Mouse (Mus musculus) thymus, postnatal 36 days (tissue): Measurements from ENCODE around the gene Rreb1.

ENCODE experiments used
- DNase-seq, 2 experiments: peaks; one replicate each; pipeline ENCODE4 v3.0.0; 2022; ENCODE audit warnings: mixed read lengths in 2 of 2

Rreb1 gene

DNA sequence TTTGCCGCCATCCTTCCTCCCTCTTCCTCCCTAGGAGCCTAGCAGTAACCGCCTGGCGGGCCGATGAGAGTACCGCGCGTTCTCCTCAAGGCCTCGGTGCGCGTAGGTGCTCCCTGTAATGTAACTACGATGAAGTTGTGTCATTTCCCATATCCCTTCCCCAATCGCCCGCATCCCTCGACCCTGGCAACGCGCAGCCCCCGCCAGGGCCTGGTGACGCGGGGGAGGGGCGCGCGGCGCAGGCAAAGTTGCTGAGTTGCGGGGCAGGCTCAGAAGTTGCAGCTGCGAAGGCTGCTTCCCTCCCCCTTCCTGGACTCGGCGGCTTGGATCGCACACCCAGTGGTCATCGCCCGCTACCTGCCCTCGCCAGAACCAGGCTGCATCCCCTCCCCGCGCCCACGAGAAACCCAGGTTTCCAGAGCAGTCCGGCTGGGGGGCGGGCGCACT, at the start of gene Rreb1:
Gene Rreb1, plus strand, starts transcription at position 254 of the 447 bp plus-strand sequence.
- peak; percentile 75 to 80 for DNase-seq

DNA sequence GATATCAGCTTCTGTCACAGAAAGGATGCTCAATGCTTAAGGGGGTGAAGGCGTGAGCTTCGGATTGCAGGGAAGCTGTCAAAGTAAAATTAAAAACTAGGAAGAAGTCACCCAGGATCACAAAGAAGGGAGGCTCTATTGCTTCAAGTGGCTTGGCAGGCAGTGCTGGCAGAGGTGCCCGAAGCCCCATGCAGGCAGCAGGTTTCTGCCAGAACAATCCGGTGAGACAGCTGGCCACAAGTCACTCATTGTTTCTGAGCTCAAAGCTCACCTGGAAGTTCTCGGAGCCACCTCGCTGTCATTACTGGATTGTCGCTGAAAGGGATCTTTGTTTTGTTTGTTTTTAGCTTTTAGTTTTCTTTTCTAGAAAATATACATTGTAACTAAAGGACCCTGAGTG, 49.6 kb upstream of the Rreb1 start:
- no peak for DNase-seq

DNA sequence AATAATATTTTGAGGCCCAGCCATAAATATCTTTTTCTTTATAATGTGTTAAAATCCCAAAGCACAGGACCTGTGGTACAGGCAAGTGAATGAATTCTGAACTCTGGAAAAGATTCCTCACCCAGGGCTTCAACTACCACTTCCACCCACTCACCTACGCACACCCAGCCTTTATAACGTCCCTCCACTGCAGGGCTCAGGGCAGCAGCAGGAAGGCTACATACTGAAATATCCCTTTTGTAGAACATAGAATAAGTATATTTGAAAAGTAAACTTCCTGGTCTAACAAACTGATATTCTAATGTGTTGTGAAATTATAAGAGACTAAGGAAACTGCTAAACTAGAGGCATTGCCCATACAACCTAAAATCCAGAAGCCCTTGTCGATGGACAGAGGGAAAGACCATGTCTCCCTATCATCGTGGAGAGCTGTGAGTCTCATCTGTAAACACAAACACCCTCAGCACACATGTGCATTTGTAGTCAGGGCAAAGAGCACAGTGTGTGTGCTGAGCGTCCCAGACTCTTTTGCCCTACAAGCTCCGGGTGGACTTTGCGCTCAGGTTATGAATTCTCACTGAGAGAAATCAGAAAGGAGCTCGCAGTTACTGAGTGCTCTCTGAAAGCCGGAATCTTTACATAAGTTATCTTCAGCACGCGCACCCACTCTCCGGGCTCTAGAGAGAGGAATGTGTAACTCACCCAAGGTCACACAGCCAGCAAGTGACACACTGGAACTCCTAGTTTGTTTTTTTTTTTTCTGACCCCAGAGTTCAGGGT, 46.1 kb upstream of the Rreb1 start:
- no peak for DNase-seq

DNA sequence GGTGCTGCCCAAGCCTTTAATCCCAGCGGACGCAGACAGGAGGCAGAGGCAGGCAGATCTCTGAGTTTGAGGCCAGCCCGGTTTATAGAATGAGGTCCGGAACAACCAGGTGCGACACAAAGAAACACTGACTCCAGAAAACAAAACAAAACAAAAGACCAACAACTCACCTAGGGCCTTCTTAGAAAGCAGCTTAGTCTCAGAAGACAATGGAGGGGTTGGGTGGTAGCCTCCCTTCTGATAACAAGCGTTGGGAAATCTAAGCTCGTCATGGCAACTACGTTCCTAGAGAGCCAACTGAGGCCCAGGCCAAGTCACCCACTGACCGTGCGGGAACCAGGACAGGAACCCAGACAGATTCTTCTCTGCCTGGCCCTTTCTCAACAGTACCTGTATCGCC, 43.7 kb upstream of the Rreb1 start:
- DNase-seq: no peak

DNA sequence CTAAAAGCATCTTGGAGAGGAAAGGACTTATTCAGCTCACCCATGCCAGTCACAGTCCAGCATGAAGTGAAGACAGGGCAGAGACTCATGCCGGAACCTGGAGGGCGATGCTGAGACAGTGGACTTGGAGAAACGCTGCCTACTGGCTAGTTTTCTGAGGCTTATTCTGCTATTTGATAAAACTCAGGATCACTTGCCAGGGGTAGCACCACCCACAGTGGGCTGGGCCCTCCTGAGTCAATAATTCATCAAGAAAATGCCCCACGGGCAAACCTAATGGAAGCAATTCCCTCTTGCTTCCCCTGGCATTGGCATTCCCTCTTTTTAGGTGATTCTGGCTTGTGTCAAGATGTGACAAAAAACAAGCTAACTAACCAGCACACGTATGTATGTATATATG, 38.1 kb upstream of the Rreb1 start:
- no peak for DNase-seq

DNA sequence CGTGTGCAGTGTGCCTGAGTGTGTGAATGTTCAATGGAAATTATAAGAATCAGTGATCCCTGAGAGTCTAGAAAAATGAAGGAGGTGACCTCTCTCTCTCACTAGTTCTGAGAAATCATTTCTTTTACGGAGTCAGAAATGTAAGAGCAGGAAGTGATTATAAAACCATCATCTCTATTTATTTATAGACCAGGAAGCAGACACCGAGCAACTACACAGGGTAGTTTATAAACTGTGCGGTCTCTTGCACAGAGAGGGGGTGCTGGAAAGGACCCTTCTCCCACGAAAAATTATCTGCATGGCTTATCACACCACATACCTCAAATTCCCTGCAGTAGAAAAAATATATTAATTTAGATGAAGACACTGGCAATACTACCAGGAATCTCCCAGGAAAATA, 37.4 kb upstream of the Rreb1 start:
- DNase-seq: no peak

DNA sequence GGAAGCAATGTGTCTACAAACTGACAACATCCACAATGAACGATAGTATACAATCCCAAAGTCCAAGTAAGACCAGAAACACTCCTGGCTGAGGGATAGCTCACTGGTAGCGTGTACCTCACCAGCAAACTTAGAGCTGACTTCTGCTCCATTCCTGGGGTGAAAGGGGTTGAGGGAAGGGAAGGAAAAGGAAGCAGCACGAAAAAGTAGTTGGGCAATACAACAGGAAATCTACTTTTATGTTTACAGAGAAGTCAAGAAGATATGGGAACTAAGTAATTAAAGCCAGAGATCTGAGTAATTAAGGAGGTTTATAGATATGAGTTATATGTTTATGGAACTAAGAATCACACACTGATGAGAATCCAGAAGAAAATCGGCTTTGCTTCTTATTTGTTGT, 36.0 kb upstream of the Rreb1 start:
- no peak for DNase-seq

DNA sequence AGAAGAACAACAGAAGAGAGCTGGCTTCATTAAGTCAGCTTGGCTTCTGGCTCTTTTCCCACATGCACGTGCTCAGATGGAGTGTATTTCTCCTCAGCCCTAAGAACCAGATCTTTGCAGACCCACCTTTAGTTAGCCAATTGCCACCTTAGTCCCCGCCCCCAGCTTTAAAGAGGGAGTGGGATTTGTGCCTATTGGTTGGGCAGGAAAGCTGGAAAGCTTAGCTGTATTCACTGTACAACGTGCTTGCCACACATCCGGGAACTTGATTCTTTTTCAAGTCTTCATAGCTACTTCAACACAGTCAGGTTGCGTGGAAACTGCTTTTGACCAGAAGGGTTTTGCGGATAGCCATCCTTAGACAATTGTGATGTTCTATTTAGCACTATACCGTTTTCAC, 30.7 kb upstream of the Rreb1 start:
- no peak for DNase-seq

DNA sequence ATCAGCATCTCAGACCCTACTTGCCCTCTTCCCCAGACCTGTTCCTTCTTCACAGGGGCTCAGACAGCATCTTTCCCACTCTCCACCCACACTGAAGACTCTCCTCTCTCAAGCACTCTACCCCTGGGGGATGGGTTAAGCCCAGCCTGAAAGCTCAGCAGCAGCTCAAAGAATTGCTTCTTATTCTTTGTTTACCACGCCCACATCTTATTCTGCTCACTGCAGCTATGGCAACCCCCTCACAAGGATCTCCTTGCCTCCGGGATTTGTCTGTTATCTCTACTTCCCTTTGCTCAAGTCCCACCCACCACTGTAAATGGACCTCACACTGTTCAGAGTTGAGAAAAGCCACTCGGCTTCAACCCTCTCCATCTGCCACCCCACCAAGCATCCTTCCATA, 28.7 kb upstream of the Rreb1 start:
- no peak for DNase-seq

DNA sequence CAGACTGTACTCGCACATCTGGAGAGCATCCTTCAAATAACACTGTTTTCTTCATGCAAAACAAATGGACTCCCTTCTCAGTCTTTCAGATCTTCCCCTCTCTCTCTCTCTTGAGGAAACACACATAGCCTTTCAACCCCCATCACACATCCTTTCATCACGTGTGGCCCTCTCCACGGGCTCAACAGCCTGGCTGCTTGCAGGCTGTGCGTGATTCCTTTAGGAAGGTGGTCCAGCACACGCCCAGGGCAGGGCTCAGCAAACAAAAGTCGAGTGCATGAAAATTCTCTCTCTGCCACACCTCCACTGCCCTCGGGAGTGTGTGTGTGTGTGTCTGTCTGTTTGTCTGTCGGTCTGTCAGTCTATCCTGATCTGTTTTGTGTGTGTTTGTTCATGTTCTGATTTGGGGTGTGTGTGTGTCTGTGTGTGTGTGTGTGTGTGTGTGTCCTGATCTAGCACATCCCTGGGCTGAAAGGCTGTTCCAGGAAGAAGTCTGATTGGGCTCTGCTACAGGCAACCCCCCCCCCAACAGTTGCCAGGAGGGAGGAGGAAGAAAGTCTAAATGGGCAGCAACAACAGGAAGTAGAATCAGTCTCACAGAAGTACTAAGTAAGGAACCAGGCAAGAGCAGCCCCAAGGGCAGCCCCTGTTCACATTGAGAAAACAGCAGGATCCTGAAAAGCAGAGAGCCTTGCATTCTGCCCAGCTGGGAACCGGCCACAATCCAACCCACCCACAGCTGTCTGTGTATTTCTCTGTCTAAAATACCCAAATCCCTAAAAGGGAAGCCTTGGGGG, 26.8 kb upstream of the Rreb1 start:
- DNase-seq: peak; percentile 51 to 71

DNA sequence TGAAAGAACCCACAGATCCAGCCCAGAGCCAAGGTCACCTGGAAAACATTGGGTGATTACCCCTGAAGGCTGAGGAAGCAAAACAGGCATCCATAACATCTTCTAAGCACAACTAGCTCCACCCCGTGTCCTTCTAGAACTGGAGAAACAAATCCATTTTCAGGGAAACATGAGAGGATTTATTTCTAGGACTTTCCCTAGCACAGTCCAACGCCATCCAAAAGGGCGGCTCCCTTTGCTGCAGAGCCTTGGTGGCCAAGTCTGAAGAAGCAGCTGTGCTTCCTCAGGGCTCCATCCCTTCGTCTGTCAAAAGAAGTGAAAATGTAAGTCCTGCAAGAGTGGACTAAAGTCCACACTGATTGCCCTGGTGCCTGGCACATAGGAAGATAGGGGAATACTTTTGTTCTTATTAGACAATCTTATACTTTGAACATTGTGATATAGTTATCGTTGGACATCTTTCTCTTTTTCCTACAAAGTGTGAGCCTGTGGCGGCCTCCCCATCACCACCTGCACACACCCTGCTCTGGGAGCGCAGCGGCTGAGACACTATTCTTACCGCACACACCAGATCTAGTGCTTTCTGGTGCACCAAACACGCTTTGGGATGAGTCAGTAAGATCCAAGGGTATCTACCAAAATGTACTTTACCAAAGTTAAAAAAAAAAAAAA, 18.7 kb upstream of the Rreb1 start:
- DNase-seq: no peak

DNA sequence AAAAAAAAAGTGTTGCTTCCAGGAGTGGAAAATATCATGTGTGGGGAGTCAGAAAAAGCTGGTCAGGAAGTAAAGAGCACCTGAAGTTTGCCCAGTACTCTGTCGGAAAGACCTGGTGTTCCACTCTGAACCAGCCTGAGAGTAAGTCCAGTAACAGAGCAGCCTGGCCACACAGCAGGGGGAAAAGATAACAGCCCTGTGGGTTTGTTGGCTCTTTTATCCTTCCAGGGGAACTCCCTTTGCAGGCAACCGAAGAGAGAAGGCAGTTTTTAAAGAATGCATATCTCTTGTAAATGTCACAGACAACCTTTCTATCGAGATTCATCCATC, 18.2 kb upstream of the Rreb1 start:
- DNase-seq: no peak

DNA sequence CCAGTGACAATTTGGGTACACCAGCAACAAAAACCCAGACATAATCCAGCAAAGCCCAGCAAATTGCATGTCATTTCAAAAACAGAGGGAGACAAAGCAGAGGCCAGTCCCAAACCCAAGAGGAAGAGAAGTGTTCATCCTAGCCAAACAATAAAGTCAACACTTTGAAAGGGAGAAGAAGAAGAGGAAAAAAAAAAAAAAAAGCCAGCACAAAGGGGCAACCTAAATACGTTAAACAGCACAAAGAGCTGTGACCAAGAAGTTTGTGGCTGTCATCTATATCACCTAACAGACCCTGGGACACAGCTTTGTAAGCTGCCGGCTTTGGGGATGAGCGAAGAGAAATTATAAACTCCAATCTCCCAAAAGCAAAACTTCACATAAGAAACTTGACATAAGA, 17.8 kb upstream of the Rreb1 start:
- DNase-seq: no peak

DNA sequence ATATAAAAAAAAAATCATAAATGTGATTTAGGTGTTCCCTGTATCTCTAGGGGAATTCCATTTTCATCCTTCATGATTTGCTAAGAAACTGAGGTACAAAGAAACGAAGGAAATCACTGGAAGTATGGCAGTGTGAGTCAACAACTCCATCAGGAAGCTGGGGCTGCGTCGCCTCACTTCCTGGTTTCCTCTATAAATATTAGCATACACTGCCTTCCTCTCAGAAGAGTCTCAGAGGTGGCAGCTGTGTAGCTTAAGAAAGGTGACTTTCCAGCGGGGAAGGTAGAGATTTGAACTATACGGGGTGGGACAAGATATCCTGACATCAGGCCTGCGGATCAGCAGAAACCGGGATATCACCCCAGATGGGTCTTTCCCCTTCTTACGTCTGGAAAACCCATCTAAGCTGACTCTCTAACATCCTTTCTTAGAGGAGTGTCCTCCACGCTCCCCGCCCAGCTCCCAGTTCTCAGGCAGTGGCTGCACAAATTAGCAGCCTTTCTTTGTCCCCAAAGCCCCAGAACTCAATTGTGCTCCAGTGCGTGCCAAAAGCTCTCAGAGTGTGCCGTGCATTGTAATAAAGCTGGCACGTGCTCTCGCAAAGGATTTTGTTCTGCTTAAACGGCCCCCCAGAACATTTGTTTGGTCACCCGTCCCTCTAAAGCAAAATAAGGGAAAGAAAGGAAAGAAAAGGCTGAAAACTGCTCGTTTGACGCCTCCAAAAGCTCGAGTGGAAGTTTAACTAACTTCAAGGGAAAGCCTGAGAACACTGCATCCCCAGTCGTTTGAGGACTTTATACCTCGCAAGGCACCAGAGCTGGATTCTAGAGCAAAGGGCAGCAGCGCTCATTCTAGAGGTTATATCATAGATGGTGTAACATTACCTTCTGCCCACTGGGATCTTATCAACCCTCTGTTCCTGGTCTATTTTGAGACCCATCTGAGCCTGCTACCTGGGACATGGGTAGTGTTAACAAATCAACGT, 17.0 kb upstream of the Rreb1 start:
- DNase-seq: no peak

DNA sequence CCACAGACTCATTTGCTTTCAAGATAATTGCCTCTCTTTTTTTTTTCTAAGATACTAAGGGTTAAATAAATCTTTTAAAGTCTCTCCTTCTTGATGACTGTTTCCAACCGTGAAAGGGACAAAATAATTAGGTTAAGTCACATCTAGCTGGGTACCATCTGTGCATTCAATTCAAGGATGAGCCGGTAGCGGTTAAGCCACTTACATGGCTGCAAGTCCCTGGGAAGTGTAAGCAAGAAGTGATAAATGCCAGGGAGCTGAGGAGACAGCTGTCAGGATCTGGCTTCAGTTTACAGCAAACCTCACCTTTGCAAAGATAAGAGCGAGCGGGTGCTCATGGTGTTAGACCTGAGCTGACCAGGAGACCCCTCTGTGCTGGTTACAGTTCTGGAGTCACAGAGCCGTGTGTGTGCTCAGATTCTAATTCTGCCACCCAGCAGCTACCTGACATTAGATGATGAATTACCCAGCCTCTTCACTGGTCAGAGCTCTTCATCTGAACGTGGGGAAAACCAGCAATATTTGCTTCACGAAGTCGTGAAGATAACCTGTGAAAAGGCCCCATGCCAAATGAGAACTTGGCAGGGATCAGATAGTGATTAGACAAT, 14.3 kb upstream of the Rreb1 start:
- DNase-seq: no peak

DNA sequence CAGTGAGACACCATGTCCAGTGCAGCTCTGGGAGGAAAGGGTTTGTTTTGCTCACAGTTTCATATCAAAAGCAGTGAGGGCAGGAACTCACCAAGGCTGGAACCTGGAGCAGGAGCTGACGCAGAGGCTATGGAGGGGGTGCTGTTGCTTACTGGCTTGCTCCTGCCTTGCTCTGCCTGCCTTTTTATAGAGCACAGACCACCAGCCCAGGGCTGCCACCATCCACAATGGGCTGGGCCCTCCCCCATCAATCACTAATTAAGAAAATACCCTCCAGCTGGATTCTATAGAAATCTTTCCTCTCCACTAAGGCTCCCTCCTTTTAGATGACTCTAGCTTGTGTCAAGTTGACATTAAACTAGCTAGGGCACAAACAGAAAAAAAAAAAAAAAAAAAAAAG, 8.4 kb upstream of the Rreb1 start:
- DNase-seq: no peak

DNA sequence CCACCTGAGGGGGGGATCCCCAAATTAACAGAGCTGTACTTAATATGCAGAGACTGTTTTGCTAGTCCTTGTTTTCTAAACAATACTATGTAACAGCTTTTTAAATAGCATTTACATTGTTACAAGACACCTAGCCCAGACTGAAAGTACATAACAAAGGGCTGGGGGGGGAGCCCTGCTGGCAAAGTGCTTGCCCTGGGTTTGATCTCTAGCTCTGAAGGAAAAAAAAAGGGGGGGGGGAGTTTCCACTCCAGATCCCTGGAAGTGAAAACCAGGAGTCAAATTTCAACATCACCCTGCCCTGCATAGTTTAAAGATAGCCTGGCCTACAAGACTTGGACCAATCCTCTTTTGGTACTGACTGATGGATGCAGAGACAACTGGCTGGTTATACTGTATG, 4.7 kb upstream of the Rreb1 start:
- DNase-seq: no peak

DNA sequence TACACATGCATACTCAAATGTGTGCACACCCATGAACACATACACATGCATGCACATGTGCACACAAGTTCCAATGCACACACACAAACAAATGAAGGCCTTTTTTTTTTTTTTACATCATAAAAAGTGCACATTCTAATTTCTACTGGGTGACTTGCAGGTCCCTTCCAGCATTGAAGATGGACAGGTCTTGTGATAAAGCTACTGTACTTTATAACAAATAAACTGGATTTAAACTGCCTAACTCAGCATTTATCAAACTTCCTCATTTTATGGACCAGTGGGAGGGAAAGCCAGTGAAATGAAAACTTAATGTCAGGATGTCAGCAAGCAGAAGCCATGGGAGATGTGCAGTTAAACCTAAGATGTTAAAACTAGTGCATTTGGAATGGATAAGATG, 1.5 kb upstream of the Rreb1 start:
- no peak for DNase-seq

DNA sequence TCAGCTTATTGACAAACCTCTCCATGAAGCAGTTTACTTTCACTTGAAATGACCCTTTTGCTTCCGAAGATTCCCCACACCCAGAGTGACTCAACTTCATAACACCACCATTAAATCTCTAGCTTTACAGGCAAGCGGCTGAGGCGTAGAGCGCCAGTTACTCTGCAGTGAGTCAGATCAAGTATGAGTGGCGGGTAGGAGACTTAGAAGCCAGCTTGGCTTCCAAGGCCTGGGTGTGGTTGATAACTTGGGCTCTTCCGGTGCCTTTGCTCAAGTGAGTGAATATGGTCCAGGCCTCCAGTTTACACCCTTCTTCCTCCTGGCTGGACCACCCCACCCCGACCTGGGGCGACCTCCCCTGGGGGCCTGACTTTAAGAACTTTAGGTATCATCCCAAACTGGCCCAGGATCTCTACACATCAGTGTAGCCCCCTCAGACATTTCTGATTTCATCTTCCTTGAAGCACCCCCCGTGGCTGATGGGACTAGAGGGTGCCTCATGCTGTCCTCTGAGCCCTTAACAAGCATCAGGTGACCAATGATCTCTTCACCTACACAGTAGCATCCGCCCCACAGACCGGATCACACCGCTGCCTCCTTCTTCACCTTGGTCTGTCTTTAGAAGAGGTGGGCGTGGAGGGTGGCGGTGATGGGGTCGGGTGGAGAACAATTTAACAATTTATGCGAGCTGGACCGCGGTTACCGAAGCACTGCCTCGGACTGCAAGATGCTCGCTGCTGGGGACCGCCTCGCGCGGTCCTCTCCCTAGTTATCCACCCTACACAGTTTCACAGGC, 651 bp upstream of the Rreb1 start:
- peak in 1 of 2 experiments; percentile 26 for DNase-seq

DNA sequence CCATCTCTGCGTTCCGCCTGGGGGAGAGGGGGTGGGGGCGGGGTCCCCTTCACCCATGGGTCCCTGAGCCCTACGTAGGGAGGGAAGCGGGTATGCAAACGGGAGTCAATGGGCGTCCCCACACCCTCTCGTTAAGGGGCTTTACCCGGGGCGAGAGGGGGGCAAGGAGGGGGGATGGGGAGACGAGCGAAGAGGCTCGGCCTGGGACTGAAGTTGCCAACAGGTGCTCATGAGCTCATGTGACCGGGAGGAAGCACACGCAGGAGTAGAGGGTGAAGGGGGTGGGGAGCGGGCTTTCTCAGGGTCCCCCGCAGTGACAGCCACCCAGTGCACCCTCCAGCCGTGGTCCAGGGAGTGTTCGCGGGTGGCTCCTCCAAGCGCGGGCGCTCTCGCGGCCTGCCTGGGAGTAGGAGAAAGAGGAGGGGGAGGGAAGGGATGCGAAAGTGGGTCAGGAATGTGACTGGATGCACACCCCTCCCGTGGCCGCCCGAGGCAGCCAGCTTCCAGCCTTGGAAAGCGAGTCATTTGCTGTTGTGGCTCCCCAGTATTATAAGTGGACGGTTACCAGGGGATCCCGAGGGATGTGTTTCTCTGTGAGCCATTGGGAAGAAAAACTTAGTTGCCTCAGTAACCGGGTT, 513 bp downstream of the Rreb1 start:
- DNase-seq: peak; percentile 77 to 86

DNA sequence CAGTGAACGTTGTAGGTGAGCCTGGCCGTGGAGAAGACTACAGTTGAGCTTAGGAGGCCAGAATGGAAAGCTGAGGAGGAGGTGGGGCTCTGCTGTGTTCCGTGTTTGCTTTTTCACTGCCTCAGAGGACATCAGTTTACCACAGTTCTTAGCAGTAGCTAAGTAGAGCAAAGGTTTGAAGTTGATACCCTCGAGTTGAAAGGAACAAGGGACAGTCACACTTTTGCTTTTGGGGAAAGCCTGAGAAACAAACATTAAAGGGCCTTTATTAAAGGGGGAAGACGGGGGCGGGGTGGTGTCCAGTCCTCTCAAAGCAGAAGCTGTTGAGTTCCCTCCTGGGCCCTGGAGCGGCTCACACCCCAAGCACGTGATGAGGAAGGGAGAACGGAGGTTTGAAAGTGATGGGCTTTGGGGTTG, 1.1 kb downstream of the Rreb1 start:
- DNase-seq: peak; percentile 47 to 57
